Comparison of ENCODE assay signal across 28 mouse cellular contexts in genomic region chr5:37720670-37721069, GRCm38 (mm10). TPM values are rescaled to one million over a fixed set of nuclear protein-coding genes. Genes with fewer than 3 reads are reported as not detected.
DNase-seq lines count a peak whose midpoint lies in the region; ATAC-seq and TF ChIP-seq lines count a peak whose summit lies in the region.
"Had no signal": no experiment of that assay in that cellular context is flagged by ENCODE, and none has a peak within 500 bp of the region (broad histone marks: within the 10 kb centered on the region; RNA-seq: fewer than 3 reads in every experiment).

No protein-coding gene starts in this region.

- ATAC-seq in embryonic facial prominence, embryonic 13.5 days (ENCODE audit: insufficient number of reproducible peaks, insufficient read depth, low FRiP score, low TSS enrichment, low read depth): no peak
- no peak for ATAC-seq in limb, embryonic 15.5 days (ENCODE audit: insufficient number of reproducible peaks, low FRiP score, low TSS enrichment, low read depth)
- ATAC-seq in hindbrain, embryonic 13.5 days (ENCODE audit: low FRiP score): no peak
- ATAC-seq: hindbrain, postnatal 0 days; intestine, postnatal 0 days; liver, embryonic 12.5 days had no signal

- peaks cover 49% of the 10 kb centered on the region for H3K4me1 ChIP-seq in embryonic facial prominence, embryonic 13.5 days
- peaks cover 40% of the 10 kb centered on the region for H3K4me1 ChIP-seq in limb, embryonic 15.5 days
- peaks cover 7% of the 10 kb centered on the region for H3K4me1 ChIP-seq in hindbrain, embryonic 13.5 days (replicated peaks)
- H3K4me1 ChIP-seq: liver, embryonic 12.5 days had no signal

- no peak overlapping the region for H3K9ac ChIP-seq in embryonic facial prominence, embryonic 13.5 days
- H3K9ac ChIP-seq in limb, embryonic 15.5 days: no peak overlapping the region
- no peak overlapping the region for H3K9ac ChIP-seq in hindbrain, embryonic 13.5 days
- H3K9ac ChIP-seq: kidney, embryonic 15.5 days; liver, embryonic 12.5 days had no signal

- 11% methylated on average over 6 of the region's 6 CpGs for WGBS in embryonic facial prominence, embryonic 13.5 days
- 7% methylated on average over 6 of the region's 6 CpGs for WGBS in limb, embryonic 15.5 days
- 25% methylated on average over 6 of the region's 6 CpGs for WGBS in hindbrain, embryonic 13.5 days

- H3K27ac ChIP-seq in embryonic facial prominence, embryonic 13.5 days: peak overlapping the region; percentile 58
- H3K27ac ChIP-seq in limb, embryonic 15.5 days: peak overlapping the region; percentile 34
- no peak overlapping the region; the same call in 1 of the 2 replicates for H3K27ac ChIP-seq in hindbrain, embryonic 13.5 days
- H3K27ac ChIP-seq: hindbrain, postnatal 0 days; kidney, embryonic 15.5 days; liver, embryonic 12.5 days; midbrain, embryonic 10.5 days had no signal

- no peak overlapping the region for H3K4me3 ChIP-seq in embryonic facial prominence, embryonic 13.5 days
- H3K4me3 ChIP-seq in limb, embryonic 15.5 days: no peak overlapping the region
- no peak overlapping the region for H3K4me3 ChIP-seq in hindbrain, embryonic 13.5 days
- H3K4me3 ChIP-seq: kidney, embryonic 15.5 days; liver, embryonic 12.5 days; midbrain, embryonic 10.5 days had no signal

- intact Hi-C loops in left cerebral cortex, postnatal 14 days (cut with DNase I): no loop called here
- intact Hi-C loops in left cerebral cortex, postnatal 4 days (cut with DNase I): no loop called here

- peaks cover 37% of the 10 kb centered on the region for H3K27me3 ChIP-seq in embryonic facial prominence, embryonic 13.5 days
- peaks cover 30% of the 10 kb centered on the region for H3K27me3 ChIP-seq in limb, embryonic 15.5 days
- H3K27me3 ChIP-seq in hindbrain, embryonic 13.5 days: peaks cover 25% of the 10 kb centered on the region

- H3K4me2 ChIP-seq in embryonic facial prominence, embryonic 13.5 days: peak overlapping the region; percentile 2; the same call in 1 of the 2 replicates
- H3K4me2 ChIP-seq in limb, embryonic 15.5 days: no peak overlapping the region
- H3K4me2 ChIP-seq in hindbrain, embryonic 13.5 days: no peak overlapping the region
- H3K4me2 ChIP-seq: heart, embryonic 11.5 days; kidney, embryonic 15.5 days; liver, embryonic 12.5 days had no signal

- no peaks in the 10 kb centered on the region for H3K36me3 ChIP-seq in embryonic facial prominence, embryonic 13.5 days
- H3K36me3 ChIP-seq in limb, embryonic 15.5 days: no peaks in the 10 kb centered on the region
- no peaks in the 10 kb centered on the region for H3K36me3 ChIP-seq in hindbrain, embryonic 13.5 days
- H3K36me3 ChIP-seq: G1E; kidney, embryonic 15.5 days; liver, embryonic 12.5 days; midbrain, embryonic 10.5 days had no signal

- no peaks in the 10 kb centered on the region; the same call in 1 of the 2 replicates for H3K9me3 ChIP-seq in embryonic facial prominence, embryonic 13.5 days
- no peaks in the 10 kb centered on the region for H3K9me3 ChIP-seq in limb, embryonic 15.5 days
- no peaks in the 10 kb centered on the region for H3K9me3 ChIP-seq in hindbrain, embryonic 13.5 days
- H3K9me3 ChIP-seq: kidney, embryonic 15.5 days; liver, embryonic 12.5 days; midbrain, embryonic 10.5 days had no signal

- TF ChIP-seq POLR2A in brain, embryonic 14.5 days (IDR thresholded peaks at IDR 0.05; ENCODE audit: borderline replicate concordance, extremely low read depth, insufficient read depth, insufficient read length, poor library complexity, severe bottlenecking): no peak

- DNase-seq in left cerebral cortex, postnatal 14 days (ENCODE audit: low spot score in 2 of 2): peak; percentile 10 to 13
- DNase-seq in left cerebral cortex, postnatal 4 days: no peak
- DNase-seq in brain, embryonic 14.5 days (ENCODE audit: low read depth): peak; percentile 49
- no peak for DNase-seq in thymus, postnatal 4 days
- no peak for DNase-seq in ovary, postnatal 10 days (ENCODE audit: low spot score)
- DNase-seq: adrenal gland, adult 2 months; cerebellum, adult 8-10 months; cerebellum, postnatal 36 days; gastrocnemius, postnatal 14 days; heart, adult 11 months; kidney, postnatal 36 days; lung, adult 18-20 months; lung, postnatal 10 days; right cerebral cortex, postnatal 4 days; thymus, postnatal 25 days had no signal

- TF ChIP-seq CTCF in brain, embryonic 14.5 days (IDR thresholded peaks at IDR 0.05; ENCODE audit: borderline replicate concordance, extremely low read depth, insufficient read depth, insufficient read length): no peak

RNA-seq across cellular contexts. Expression of gene Stk32b, which starts 3.7 kb away (rescaled TPM):
- total RNA-seq in left cerebral cortex, postnatal 14 days (2021): 1 to 10 TPM; 2.5 to 3.7 TPM
- 10 to 100 TPM; 44.8 to 46.7 TPM for total RNA-seq in left cerebral cortex, postnatal 4 days (2021)
- 52.1 and 66.6 TPM in 2 replicates for polyA plus RNA-seq in brain, embryonic 14.5 days (2012; rRNA removed)
- 5.5 and 10.9 TPM in 2 replicates for polyA plus RNA-seq in embryonic facial prominence, embryonic 13.5 days (2015; fragmentation: Nextera tagmentation; extraction: Ambion mirVana)
- polyA plus RNA-seq in limb, embryonic 15.5 days (2015; fragmentation: Nextera tagmentation; extraction: Ambion mirVana): 3.8 and 4.5 TPM in 2 replicates
- 20.6 and 23.2 TPM in 2 replicates for polyA plus RNA-seq in hindbrain, embryonic 13.5 days (2015; fragmentation: Nextera tagmentation; extraction: Ambion mirVana)
- total RNA-seq: CH12.LX; hematopoietic stem cell, adult 5-6 weeks had no signal
- polyA plus RNA-seq: G1E had no signal

RNA-seq across cellular contexts. Expression of gene Cytl1, which starts 14.6 kb away (rescaled TPM):
- total RNA-seq in left cerebral cortex, postnatal 14 days (2021): under 1 TPM in 1 of 2 experiments, not detected in 1; 0.37 TPM
- not detected for total RNA-seq in left cerebral cortex, postnatal 4 days (2021)
- 0.45 and 0.74 TPM in 2 replicates for polyA plus RNA-seq in brain, embryonic 14.5 days (2012; rRNA removed)
- 39.9 and 74.9 TPM in 2 replicates for polyA plus RNA-seq in embryonic facial prominence, embryonic 13.5 days (2015; fragmentation: Nextera tagmentation; extraction: Ambion mirVana)
- polyA plus RNA-seq in limb, embryonic 15.5 days (2015; fragmentation: Nextera tagmentation; extraction: Ambion mirVana): 78.7 and 87.1 TPM in 2 replicates
- polyA plus RNA-seq in hindbrain, embryonic 13.5 days (2015; fragmentation: Nextera tagmentation; extraction: Ambion mirVana): 0.55 and 1.5 TPM in 2 replicates
- total RNA-seq: CH12.LX; G1E; hematopoietic stem cell, adult 5-6 weeks had no signal
- polyA plus RNA-seq: G1E; intestine, postnatal 0 days; liver, embryonic 12.5 days; stomach, embryonic 14.5 days had no signal

Comparison
In these comparisons a context has a peak if more than half of its experiments do, and no peak if none do; other contexts are left out.
1. DNase-seq: peak in left cerebral cortex, postnatal 14 days (2 of 2) and brain, embryonic 14.5 days (single experiment); none in left cerebral cortex, postnatal 4 days (single experiment), thymus, postnatal 4 days (single experiment) and ovary, postnatal 10 days (single experiment).
2. RNA of gene Cytl1, which starts 14.6 kb away (polyA plus RNA-seq): 78.7 to 87.1 TPM in limb, embryonic 15.5 days and 39.9 to 74.9 TPM in embryonic facial prominence, embryonic 13.5 days; 0.55 to 1.5 TPM in hindbrain, embryonic 13.5 days and 0.45 to 0.74 TPM in brain, embryonic 14.5 days; every median in the first group is over 10 times any median in the second.